9 mouse cellular contexts compared by ENCODE assay signal in genomic region chr2:152939846-152940245, GRCm38 (mm10). TPM values are rescaled to one million over a fixed set of nuclear protein-coding genes. Genes with fewer than 3 reads are reported as not detected.
DNase-seq lines count a peak whose midpoint lies in the region; ATAC-seq and TF ChIP-seq lines count a peak whose summit lies in the region.
"Had no signal": no experiment of that assay in that cellular context is flagged by ENCODE, and none has a peak within 500 bp of the region (broad histone marks: within the 10 kb centered on the region; RNA-seq: fewer than 3 reads in every experiment).

No protein-coding gene starts in this region.

- no peaks in the 10 kb centered on the region for H3K4me1 ChIP-seq in forebrain, postnatal 0 days (ENCODE audit: insufficient read depth)
- H3K4me1 ChIP-seq in forebrain, embryonic 13.5 days = peaks cover 12% of the 10 kb centered on the region
- H3K4me1 ChIP-seq in midbrain, embryonic 11.5 days (ENCODE audit: control insufficient read depth, insufficient read depth, low read length) = peaks cover 4% of the 10 kb centered on the region; the same call in 1 of the 2 replicates
- peaks cover 14% of the 10 kb centered on the region for H3K4me1 ChIP-seq in midbrain, embryonic 15.5 days
- H3K4me1 ChIP-seq in neural tube, embryonic 11.5 days (ENCODE audit: control insufficient read depth, insufficient read depth, low read length) = 0 out of 2 replicates have a peak, but pooled peaks cover 2% of the 10 kb centered on the region
- H3K4me1 ChIP-seq in heart, embryonic 12.5 days (replicated peaks) = peaks cover 14% of the 10 kb centered on the region

- ATAC-seq in forebrain, postnatal 0 days = no peak
- ATAC-seq in forebrain, embryonic 13.5 days = no peak
- no peak for ATAC-seq in midbrain, embryonic 11.5 days (ENCODE audit: low FRiP score)
- no peak for ATAC-seq in midbrain, embryonic 15.5 days (replicated peaks)
- ATAC-seq in neural tube, embryonic 11.5 days (ENCODE audit: insufficient read depth, low FRiP score, low TSS enrichment) = no peak
- no peak for ATAC-seq in heart, embryonic 12.5 days (ENCODE audit: insufficient number of reproducible peaks, low FRiP score)

- no peak for DNase-seq in forebrain, postnatal 0 days
- peak; percentile 97 for DNase-seq in midbrain, embryonic 11.5 days (ENCODE audit: low spot score, missing footprints)
- DNase-seq in adrenal gland, adult 2 months = peak; percentile 48
- DNase-seq in induced T-regulatory cell, adult 2 months (ENCODE audit: low read depth) = peak; percentile 57
- peak; percentile 54 for DNase-seq in neural tube, embryonic 11.5 days (ENCODE audit: low spot score)

- no peak overlapping the region for H3K9ac ChIP-seq in forebrain, postnatal 0 days
- no peak overlapping the region for H3K9ac ChIP-seq in forebrain, embryonic 13.5 days
- no peak overlapping the region for H3K9ac ChIP-seq in midbrain, embryonic 11.5 days (ENCODE audit: low read length)
- H3K9ac ChIP-seq in midbrain, embryonic 15.5 days = no peak overlapping the region
- no peak overlapping the region for H3K9ac ChIP-seq in neural tube, embryonic 11.5 days (ENCODE audit: low read length)
- no peak overlapping the region for H3K9ac ChIP-seq in heart, embryonic 12.5 days

- H3K27ac ChIP-seq in forebrain, postnatal 0 days (ENCODE audit: low read depth, low read length) = no peak overlapping the region
- H3K27ac ChIP-seq in forebrain, embryonic 13.5 days = no peak overlapping the region
- H3K27ac ChIP-seq in midbrain, embryonic 11.5 days (ENCODE audit: low read depth, low read length) = no peak overlapping the region
- no peak overlapping the region for H3K27ac ChIP-seq in midbrain, embryonic 15.5 days
- H3K27ac ChIP-seq in neural tube, embryonic 11.5 days (ENCODE audit: low read depth, low read length) = no peak overlapping the region
- H3K27ac ChIP-seq in heart, embryonic 12.5 days (ENCODE audit: poor library complexity, severe bottlenecking) = no peak overlapping the region

- 15% methylated on average over 4 of the region's 4 CpGs for WGBS in forebrain, postnatal 0 days
- 15% methylated on average over 4 of the region's 4 CpGs for WGBS in forebrain, embryonic 13.5 days
- 14% methylated on average over 4 of the region's 4 CpGs for WGBS in midbrain, embryonic 11.5 days
- 15% methylated on average over 4 of the region's 4 CpGs for WGBS in midbrain, embryonic 15.5 days
- WGBS in neural tube, embryonic 11.5 days = 11% methylated on average over 4 of the region's 4 CpGs
- WGBS in heart, embryonic 12.5 days = 6% methylated on average over 4 of the region's 4 CpGs

- no peaks in the 10 kb centered on the region for H3K36me3 ChIP-seq in forebrain, postnatal 0 days (ENCODE audit: insufficient read depth)
- H3K36me3 ChIP-seq in forebrain, embryonic 13.5 days (ENCODE audit: poor library complexity, severe bottlenecking) = no peaks in the 10 kb centered on the region
- no peaks in the 10 kb centered on the region for H3K36me3 ChIP-seq in midbrain, embryonic 11.5 days (ENCODE audit: control insufficient read depth, insufficient read depth, low read length)
- no peaks in the 10 kb centered on the region for H3K36me3 ChIP-seq in midbrain, embryonic 15.5 days (replicated peaks)
- no peaks in the 10 kb centered on the region for H3K36me3 ChIP-seq in neural tube, embryonic 11.5 days (ENCODE audit: control insufficient read depth, insufficient read depth, low read length)
- no peaks in the 10 kb centered on the region for H3K36me3 ChIP-seq in heart, embryonic 12.5 days

- H3K4me3 ChIP-seq in forebrain, postnatal 0 days (ENCODE audit: low read depth, low read length) = no peak overlapping the region
- H3K4me3 ChIP-seq in forebrain, embryonic 13.5 days = no peak overlapping the region
- no peak overlapping the region for H3K4me3 ChIP-seq in midbrain, embryonic 11.5 days (ENCODE audit: low read depth, low read length)
- H3K4me3 ChIP-seq in midbrain, embryonic 15.5 days = no peak overlapping the region
- H3K4me3 ChIP-seq in neural tube, embryonic 11.5 days (ENCODE audit: low read depth, low read length) = no peak overlapping the region
- no peak overlapping the region for H3K4me3 ChIP-seq in heart, embryonic 12.5 days

- no peak overlapping the region for H3K4me2 ChIP-seq in forebrain, postnatal 0 days (ENCODE audit: low read depth)
- no peak overlapping the region for H3K4me2 ChIP-seq in forebrain, embryonic 13.5 days
- no peak overlapping the region for H3K4me2 ChIP-seq in midbrain, embryonic 11.5 days
- H3K4me2 ChIP-seq in midbrain, embryonic 15.5 days = no peak overlapping the region
- H3K4me2 ChIP-seq in neural tube, embryonic 11.5 days (ENCODE audit: low read depth) = no peak overlapping the region
- H3K4me2 ChIP-seq in heart, embryonic 12.5 days = no peak overlapping the region

- peaks cover 48% of the 10 kb centered on the region for H3K27me3 ChIP-seq in forebrain, postnatal 0 days (ENCODE audit: insufficient read depth, low read length)
- peaks cover 78% of the 10 kb centered on the region for H3K27me3 ChIP-seq in forebrain, embryonic 13.5 days
- H3K27me3 ChIP-seq in midbrain, embryonic 11.5 days (ENCODE audit: control insufficient read depth, insufficient read depth, low read length) = peaks cover 43% of the 10 kb centered on the region
- peaks cover 43% of the 10 kb centered on the region for H3K27me3 ChIP-seq in midbrain, embryonic 15.5 days (replicated peaks)
- H3K27me3 ChIP-seq in neural tube, embryonic 11.5 days (ENCODE audit: control insufficient read depth, insufficient read depth, low read length) = peaks cover 40% of the 10 kb centered on the region
- peaks cover 88% of the 10 kb centered on the region for H3K27me3 ChIP-seq in heart, embryonic 12.5 days (replicated peaks)

- H3K9me3 ChIP-seq in forebrain, postnatal 0 days (ENCODE audit: low read length) = no peaks in the 10 kb centered on the region
- H3K9me3 ChIP-seq in forebrain, embryonic 13.5 days (replicated peaks) = no peaks in the 10 kb centered on the region
- no peaks in the 10 kb centered on the region for H3K9me3 ChIP-seq in midbrain, embryonic 11.5 days (ENCODE audit: control insufficient read depth, low read length)
- no peaks in the 10 kb centered on the region for H3K9me3 ChIP-seq in midbrain, embryonic 15.5 days
- no peaks in the 10 kb centered on the region for H3K9me3 ChIP-seq in neural tube, embryonic 11.5 days (ENCODE audit: control insufficient read depth, low read length)
- no peaks in the 10 kb centered on the region for H3K9me3 ChIP-seq in heart, embryonic 12.5 days (replicated peaks)

- TF ChIP-seq CTCF in forebrain, postnatal 0 days (IDR thresholded peaks at IDR 0.05; ENCODE audit: low read depth) = peak; percentile 72

RNA-seq across cellular contexts. Expression of gene Foxs1, which starts 6.8 kb away (rescaled TPM):
- 2.4 and 2.6 TPM in 2 replicates for total RNA-seq in forebrain, postnatal 0 days (2014; rRNA removed)
- 3.1 TPM in 2 replicates for polyA plus RNA-seq in forebrain, postnatal 0 days (2015; fragmentation: Nextera tagmentation; extraction: Ambion mirVana)
- polyA plus RNA-seq in forebrain, embryonic 13.5 days (2015; fragmentation: Nextera tagmentation; extraction: Ambion mirVana) = 2.7 and 2.9 TPM in 2 replicates
- 2.1 and 2.6 TPM in 2 replicates for polyA plus RNA-seq in midbrain, embryonic 11.5 days (2014; fragmentation: Nextera tagmentation; extraction: Ambion mirVana)
- 4.3 and 4.4 TPM in 2 replicates for polyA plus RNA-seq in midbrain, embryonic 15.5 days (2015; fragmentation: Nextera tagmentation; extraction: Ambion mirVana)
- total RNA-seq in adrenal gland, adult 2 months (2021) = 1 to 10 TPM; 3.2 to 3.7 TPM
- 11.1 and 13.1 TPM in 2 replicates for polyA plus RNA-seq in adrenal gland, adult 2 months (2012; rRNA removed)
- polyA plus RNA-seq in neural tube, embryonic 11.5 days (2014; fragmentation: Nextera tagmentation; extraction: Ambion mirVana) = 0.46 and 1.2 TPM in 2 replicates
- polyA plus RNA-seq in heart, embryonic 12.5 days (2016; fragmentation: Nextera tagmentation; extraction: Ambion mirVana) = 0.86 and 1.1 TPM in 2 replicates

RNA-seq across cellular contexts. Expression of gene Dusp15, which starts 11.7 kb away (rescaled TPM):
- total RNA-seq in forebrain, postnatal 0 days (2014; rRNA removed) = 23.7 and 25.0 TPM in 2 replicates
- polyA plus RNA-seq in forebrain, postnatal 0 days (2015; fragmentation: Nextera tagmentation; extraction: Ambion mirVana) = 12.9 and 14.8 TPM in 2 replicates
- 2.5 and 4.1 TPM in 2 replicates for polyA plus RNA-seq in forebrain, embryonic 13.5 days (2015; fragmentation: Nextera tagmentation; extraction: Ambion mirVana)
- 0.46 and 0.89 TPM in 2 replicates for polyA plus RNA-seq in midbrain, embryonic 11.5 days (2014; fragmentation: Nextera tagmentation; extraction: Ambion mirVana)
- polyA plus RNA-seq in midbrain, embryonic 15.5 days (2015; fragmentation: Nextera tagmentation; extraction: Ambion mirVana) = 9.9 and 14.0 TPM in 2 replicates
- 1 to 10 TPM; 2.7 to 2.9 TPM for total RNA-seq in adrenal gland, adult 2 months (2021)
- 0.82 and 1.8 TPM in 2 replicates for polyA plus RNA-seq in adrenal gland, adult 2 months (2012; rRNA removed)
- polyA plus RNA-seq in neural tube, embryonic 11.5 days (2014; fragmentation: Nextera tagmentation; extraction: Ambion mirVana) = 1.4 TPM in 2 replicates
- polyA plus RNA-seq in heart, embryonic 12.5 days (2016; fragmentation: Nextera tagmentation; extraction: Ambion mirVana) = 0.10 TPM in 1 of 2 replicates, not detected in the other

RNA-seq across cellular contexts. Expression of gene Ttll9, which starts 22.4 kb away (rescaled TPM):
- 3.3 and 8.0 TPM in 2 replicates for total RNA-seq in forebrain, postnatal 0 days (2014; rRNA removed)
- polyA plus RNA-seq in forebrain, postnatal 0 days (2015; fragmentation: Nextera tagmentation; extraction: Ambion mirVana) = 3.9 and 4.3 TPM in 2 replicates
- 1.7 and 1.8 TPM in 2 replicates for polyA plus RNA-seq in forebrain, embryonic 13.5 days (2015; fragmentation: Nextera tagmentation; extraction: Ambion mirVana)
- 1.1 and 2.0 TPM in 2 replicates for polyA plus RNA-seq in midbrain, embryonic 11.5 days (2014; fragmentation: Nextera tagmentation; extraction: Ambion mirVana)
- polyA plus RNA-seq in midbrain, embryonic 15.5 days (2015; fragmentation: Nextera tagmentation; extraction: Ambion mirVana) = 8.8 and 8.9 TPM in 2 replicates
- total RNA-seq in adrenal gland, adult 2 months (2021) = under 1 TPM; 0.40 to 0.90 TPM
- polyA plus RNA-seq in adrenal gland, adult 2 months (2012; rRNA removed) = 0.06 and 0.33 TPM in 2 replicates
- 1.6 and 1.7 TPM in 2 replicates for polyA plus RNA-seq in neural tube, embryonic 11.5 days (2014; fragmentation: Nextera tagmentation; extraction: Ambion mirVana)
- 0.24 and 0.38 TPM in 2 replicates for polyA plus RNA-seq in heart, embryonic 12.5 days (2016; fragmentation: Nextera tagmentation; extraction: Ambion mirVana)

RNA-seq across cellular contexts. Expression of gene Mylk2, which starts 28.7 kb away (rescaled TPM):
- 0.29 TPM in 1 of 2 replicates, not detected in the other for total RNA-seq in forebrain, postnatal 0 days (2014; rRNA removed)
- not detected in 2 replicates for polyA plus RNA-seq in forebrain, postnatal 0 days (2015; fragmentation: Nextera tagmentation; extraction: Ambion mirVana)
- polyA plus RNA-seq in forebrain, embryonic 13.5 days (2015; fragmentation: Nextera tagmentation; extraction: Ambion mirVana) = not detected in 2 replicates
- polyA plus RNA-seq in midbrain, embryonic 11.5 days (2014; fragmentation: Nextera tagmentation; extraction: Ambion mirVana) = not detected in 2 replicates
- polyA plus RNA-seq in midbrain, embryonic 15.5 days (2015; fragmentation: Nextera tagmentation; extraction: Ambion mirVana) = not detected in 2 replicates
- total RNA-seq in adrenal gland, adult 2 months (2021) = not detected
- polyA plus RNA-seq in adrenal gland, adult 2 months (2012; rRNA removed) = not detected in 2 replicates
- polyA plus RNA-seq in neural tube, embryonic 11.5 days (2014; fragmentation: Nextera tagmentation; extraction: Ambion mirVana) = not detected in 2 replicates
- 0.05 and 0.12 TPM in 2 replicates for polyA plus RNA-seq in heart, embryonic 12.5 days (2016; fragmentation: Nextera tagmentation; extraction: Ambion mirVana)
- polyA plus RNA-seq: neural tube, embryonic 14.5 days had no signal
